Mouse (Mus musculus) lung, embryonic 14.5 days (tissue): ENCODE results near the gene Nelfe. TPM values are rescaled to one million over a fixed set of nuclear protein-coding genes. Genes with fewer than 3 reads are reported as not detected.

Source experiments
- ATAC-seq: fragments of 200-750 bp; cut with Nextera tagmentation; 2 replicates; pipeline ENCODE4 v1.8.0; 2017; ENCODE audit warnings: mild to moderate bottlenecking, moderate TSS enrichment, moderate library complexity; ENCODE audit not compliant: insufficient read depth
- DNase-seq: peaks from one replicate; pipeline ENCODE4 v3.0.0-alpha.2; 2015
- H3K27ac ChIP-seq: fragments of 300-500 bp; sonication (generic); 2 replicates; pipeline ENCODE4 v1.5.1; 2014; ENCODE audit warnings: low read depth, mild to moderate bottlenecking, moderate library complexity
- H3K27me3 ChIP-seq: fragments of 300-500 bp; sonication (generic); 2 replicates; pipeline ENCODE4 v1.6.1; 2014; ENCODE audit warnings: low read length, control low read depth; ENCODE audit not compliant: insufficient read depth
- H3K36me3 ChIP-seq: fragments of 300-500 bp; sonication (generic); 2 replicates; pipeline ENCODE4 v1.6.1; 2014; ENCODE audit warnings: control low read depth; ENCODE audit not compliant: insufficient read depth
- H3K4me1 ChIP-seq: fragments of 300-500 bp; sonication (generic); 2 replicates; pipeline ENCODE4 v1.6.1; 2014; ENCODE audit warnings: antibody characterized with exemption, control low read depth; ENCODE audit not compliant: insufficient read depth
- H3K4me2 ChIP-seq: fragments of 300-500 bp; sonication (generic); 2 replicates; pipeline ENCODE4 v1.6.1; 2014; ENCODE audit warnings: mild to moderate bottlenecking
- H3K4me3 ChIP-seq: fragments of 300-500 bp; sonication (generic); 2 replicates; pipeline ENCODE4 v1.5.1; 2014; ENCODE audit warnings: low read depth, low read length
- H3K9ac ChIP-seq: fragments of 300-500 bp; sonication (generic); 2 replicates; pipeline ENCODE4 v1.6.1; 2014
- H3K9me3 ChIP-seq: fragments of 300-500 bp; sonication (generic); 2 replicates; pipeline ENCODE4 v1.6.1; 2016; ENCODE audit warnings: low read depth, low read length, control low read depth
- CTCF ChIP-seq: IDR thresholded peaks from 2 replicates; pipeline ENCODE4 v1.5.1; 2016; ENCODE audit warnings: antibody characterized with exemption, low read depth
- WGBS: fragments of 180-500 bp; shearing (Covaris S2); extraction: QIAGEN DNeasy Blood & Tissue Kit; methylation state at CpG from one replicate; pipeline ENCODE4 v1.1.7; 2014; 5-methylcytosine and 5-hydroxymethylcytosine counted together
- polyA plus RNA-seq: library from polyadenylated mRNA; unstranded; fragments of >200 nt; fragmentation: Nextera tagmentation; extraction: Ambion mirVana; gene quantifications from 2 replicates; pipeline ENCODE4 v1.2.1, GENCODE M21; 2014

Nelfe gene
- polyA plus RNA-seq, 1 experiment from 2014 or later, result 115 TPM

DNA sequence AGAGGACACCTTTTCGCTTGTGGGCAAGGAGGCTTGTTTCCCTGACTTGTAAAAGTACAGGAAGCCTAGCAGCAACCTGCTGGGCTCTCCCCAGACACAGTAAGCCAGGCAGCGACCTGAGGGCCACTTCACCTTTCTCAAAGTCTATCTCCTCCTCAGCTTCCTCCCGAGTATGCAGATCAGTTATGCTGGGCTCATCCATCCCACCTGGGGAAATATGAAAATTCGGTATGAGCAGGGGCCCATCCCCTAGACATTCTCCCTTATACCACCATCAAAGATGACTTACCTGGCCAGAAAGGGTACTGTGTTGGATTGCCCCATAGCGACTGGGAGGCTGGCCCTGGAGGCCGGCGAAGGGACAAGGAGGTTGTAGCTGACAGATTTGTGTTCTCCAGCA, 2.6 kb upstream of the Nelfe start:
- no peak for ATAC-seq
- TF ChIP-seq CTCF, result no peak
- WGBS, result 91% methylated on average over 7 of the region's 7 CpGs
- Histone ChIP-seq H3K27me3 (no peaks in the 10 kb centered on the region), H3K4me1 (peaks cover 10% of the 10 kb centered on the region; the same call in 1 of the 2 replicates), H3K27ac (no peak overlapping the region), H3K4me3 (no peak overlapping the region), H3K4me2 (no peak overlapping the region), H3K9me3 (no peaks in the 10 kb centered on the region), H3K9ac (no peak overlapping the region), H3K36me3 (peaks cover 55% of the 10 kb centered on the region)
- DNase-seq, result no peak

GRCm38 (mm10) chr17:34850517-34851125, 430 bp downstream of the Nelfe start:
- DNase-seq (no peak), ATAC-seq (no peak; the same call in none of the 2 replicates)
- Histone ChIP-seq H3K27ac (no peak overlapping the region), H3K4me2 (peak overlapping the region; percentile 83), H3K4me3 (peak overlapping the region; percentile 63), H3K27me3 (no peaks in the 10 kb centered on the region), H3K4me1 (peaks cover 10% of the 10 kb centered on the region; the same call in 1 of the 2 replicates), H3K9ac (peak overlapping the region; percentile 69), H3K36me3 (peaks cover 60% of the 10 kb centered on the region), H3K9me3 (no peaks in the 10 kb centered on the region)
- no peak for TF ChIP-seq CTCF
- WGBS, result under 1% methylated on average over 25 of the region's 25 CpGs

DNA sequence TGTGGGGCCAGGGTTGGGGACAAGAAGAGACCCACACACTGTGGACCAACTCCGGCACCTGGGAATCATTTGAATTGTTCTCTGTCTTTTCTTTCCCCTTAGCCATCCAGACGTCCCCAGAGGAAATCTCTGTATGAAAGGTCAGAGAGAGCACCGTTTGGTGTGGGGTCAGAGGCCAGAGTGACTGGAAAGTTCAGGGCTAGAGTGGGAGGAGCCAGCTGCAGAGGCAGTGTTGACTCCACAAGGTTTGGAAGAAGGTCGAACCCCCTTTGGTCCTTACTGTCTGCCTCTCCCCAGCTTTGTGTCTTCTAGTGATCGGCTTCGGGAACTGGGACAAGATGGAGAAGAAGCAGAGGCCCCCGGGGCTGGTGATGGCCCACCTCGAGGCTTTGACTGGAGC, 3.3 kb downstream of the Nelfe start:
- Histone ChIP-seq H3K9me3 (no peaks in the 10 kb centered on the region), H3K4me2 (no peak overlapping the region), H3K36me3 (peaks cover 48% of the 10 kb centered on the region), H3K27me3 (no peaks in the 10 kb centered on the region), H3K4me1 (peaks cover 10% of the 10 kb centered on the region; the same call in 1 of the 2 replicates), H3K9ac (no peak overlapping the region), H3K4me3 (no peak overlapping the region), H3K27ac (no peak overlapping the region)
- ATAC-seq (no peak), DNase-seq (no peak)
- no peak for TF ChIP-seq CTCF
- 69% methylated on average over 8 of the region's 8 CpGs for WGBS

DNA sequence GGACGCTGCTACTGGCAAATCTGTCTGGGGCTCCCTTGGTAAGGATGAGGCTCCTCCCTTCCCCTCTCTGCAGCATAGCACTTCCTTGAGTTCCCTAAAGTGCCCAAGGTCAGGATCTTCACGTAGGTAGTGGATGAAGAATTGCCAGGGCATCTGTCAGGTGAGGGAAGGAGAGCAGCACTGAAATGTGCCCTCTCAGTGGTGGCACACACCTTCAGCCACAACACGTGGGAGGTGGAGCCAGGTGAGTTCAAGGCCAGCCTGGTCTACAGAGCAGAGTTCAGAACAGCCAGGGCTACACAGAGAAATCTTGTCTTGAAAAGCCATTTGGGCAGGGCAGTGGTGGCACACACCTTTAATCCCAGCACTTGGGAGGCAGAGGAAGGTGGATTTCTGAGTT, 4.6 kb downstream of the Nelfe start:
- no peaks in the 10 kb centered on the region for H3K9me3 ChIP-seq
- H3K27ac ChIP-seq, result no peak overlapping the region
- H3K9ac ChIP-seq, result no peak overlapping the region
- H3K4me1 ChIP-seq, result peaks cover 7% of the 10 kb centered on the region; the same call in 1 of the 2 replicates
- H3K36me3 ChIP-seq, result peaks cover 48% of the 10 kb centered on the region
- TF ChIP-seq CTCF, result no peak
- H3K27me3 ChIP-seq, result no peaks in the 10 kb centered on the region
- H3K4me2 ChIP-seq, result no peak overlapping the region
- no peak for ATAC-seq
- 79% methylated on average over 3 of the region's 3 CpGs for WGBS
- no peak overlapping the region for H3K4me3 ChIP-seq
- no peak for DNase-seq

DNA sequence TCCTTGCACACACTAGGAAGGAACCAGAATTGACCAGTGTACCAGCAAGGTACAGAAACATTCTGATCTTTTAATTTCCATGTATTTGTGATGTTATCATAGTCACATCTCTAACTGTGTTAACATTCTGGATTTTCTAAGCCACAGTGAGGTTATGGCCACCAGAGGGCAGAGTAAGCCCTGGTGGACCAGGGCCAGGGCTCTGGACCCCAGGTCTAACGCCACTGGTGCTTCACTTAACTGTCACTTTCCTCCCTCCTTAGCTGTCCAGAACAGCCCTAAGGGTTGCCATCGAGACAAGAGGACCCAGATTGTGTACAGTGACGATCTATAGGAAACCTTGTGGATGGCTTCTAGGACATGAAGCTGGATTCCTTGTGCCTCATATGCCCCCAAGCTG, 5.6 kb downstream of the Nelfe start:
- H3K9ac ChIP-seq, result no peak overlapping the region
- WGBS, result 29% methylated on average over 3 of the region's 3 CpGs
- H3K36me3 ChIP-seq, result peaks cover 48% of the 10 kb centered on the region
- peak; percentile 82 for DNase-seq
- H3K27me3 ChIP-seq, result no peaks in the 10 kb centered on the region
- H3K4me3 ChIP-seq, result no peak overlapping the region
- TF ChIP-seq CTCF, result peak; percentile 83
- H3K4me2 ChIP-seq, result no peak overlapping the region
- H3K4me1 ChIP-seq, result peaks cover 7% of the 10 kb centered on the region; the same call in 1 of the 2 replicates
- H3K27ac ChIP-seq, result no peak overlapping the region
- H3K9me3 ChIP-seq, result no peaks in the 10 kb centered on the region
- peak; percentile 24; the same call in 1 of the 2 replicates for ATAC-seq

GRCm38 (mm10) chr17:34858670-34859069, 8.5 kb downstream of the Nelfe start:
- no peak overlapping the region for H3K4me3 ChIP-seq
- no peaks in the 10 kb centered on the region for H3K9me3 ChIP-seq
- peaks cover 31% of the 10 kb centered on the region for H3K36me3 ChIP-seq
- H3K4me2 ChIP-seq, result no peak overlapping the region
- H3K27ac ChIP-seq, result no peak overlapping the region
- no peaks in the 10 kb centered on the region for H3K4me1 ChIP-seq
- DNase-seq (no peak), ATAC-seq (no peak)
- no peaks in the 10 kb centered on the region for H3K27me3 ChIP-seq
- TF ChIP-seq CTCF, result no peak
- no peak overlapping the region for H3K9ac ChIP-seq
- WGBS, result 75% methylated on average over 4 of the region's 4 CpGs

GRCm38 (mm10) chr17:34860514-34860913, 10.3 kb downstream of the Nelfe start:
- Histone ChIP-seq H3K9me3 (no peaks in the 10 kb centered on the region), H3K36me3 (peaks cover 13% of the 10 kb centered on the region), H3K27ac (no peak overlapping the region), H3K4me1 (no peaks in the 10 kb centered on the region), H3K4me2 (no peak overlapping the region), H3K4me3 (no peak overlapping the region), H3K27me3 (no peaks in the 10 kb centered on the region), H3K9ac (no peak overlapping the region)
- 80% methylated on average over 9 of the region's 9 CpGs for WGBS
- ATAC-seq (no peak), DNase-seq (no peak)
- TF ChIP-seq CTCF, result no peak
